Mouse (Mus musculus) lung, postnatal 25 days (tissue): ENCODE measurements at regions not wholly inside any gene's neighbourhood (a gene's known extent, or its start where the extent isn't known, plus 50 kb on each side); places are given as distances from the start of the nearest gene placed in this dataset.
"Not testable (repeated sequence)": the region's sequence is repeated elsewhere in the genome, so short reads cannot be mapped to it uniquely, and the experiment has no call there.

Source experiments
- DNase-seq: peaks from one replicate; pipeline ENCODE4 v3.0.0; 2022; ENCODE audit warnings: low spot score

DNA sequence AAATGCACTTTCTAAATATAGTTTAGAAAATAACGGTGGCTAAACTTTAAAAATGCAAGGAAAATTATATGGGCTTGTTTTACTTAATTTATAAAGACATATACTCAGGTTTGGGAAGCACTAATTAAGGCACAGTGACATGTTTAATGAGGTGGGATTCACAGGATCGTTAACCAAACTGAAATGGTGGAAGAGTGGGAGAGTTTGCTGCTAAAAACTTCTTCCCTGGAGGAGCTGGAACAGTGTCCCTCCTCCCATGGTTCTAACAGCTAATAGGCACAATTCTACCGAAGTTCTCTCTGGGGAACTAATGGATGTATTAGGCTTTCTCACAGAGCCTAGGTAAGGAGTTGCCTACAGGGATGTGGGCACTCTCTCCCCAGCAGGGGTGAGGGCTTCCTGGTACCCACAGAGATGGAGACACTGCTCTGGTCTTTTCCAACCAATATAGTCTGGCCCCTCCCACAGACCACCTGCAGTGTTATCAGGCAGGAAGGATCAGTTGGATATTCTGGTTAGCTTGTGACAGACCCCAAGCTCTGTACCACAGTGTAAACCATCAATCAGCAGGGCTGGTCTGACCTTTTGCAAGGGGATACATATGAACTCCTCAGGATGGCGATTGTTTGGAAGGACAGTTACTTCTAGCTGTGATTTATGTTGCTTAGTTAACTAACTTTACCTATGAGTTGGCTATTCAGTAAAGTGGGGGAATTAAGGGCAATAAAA, 309.0 kb upstream of the Zic4 start:
- DNase-seq: no peak

- no peak for DNase-seq
Observed at GRCm38 (mm10) chr9:91059460-91059859, 302.8 kb upstream of the Zic4 start.

- no peak for DNase-seq
Observed at GRCm38 (mm10) chr9:91069496-91069895, 292.7 kb upstream of the Zic4 start.

- DNase-seq: no peak
Observed at GRCm38 (mm10) chr9:91073366-91074174, 288.6 kb upstream of the Zic4 start.

GRCm38 (mm10) chr9:91074175-91074480, 288.1 kb upstream of the Zic4 start:
- no peak for DNase-seq

DNA sequence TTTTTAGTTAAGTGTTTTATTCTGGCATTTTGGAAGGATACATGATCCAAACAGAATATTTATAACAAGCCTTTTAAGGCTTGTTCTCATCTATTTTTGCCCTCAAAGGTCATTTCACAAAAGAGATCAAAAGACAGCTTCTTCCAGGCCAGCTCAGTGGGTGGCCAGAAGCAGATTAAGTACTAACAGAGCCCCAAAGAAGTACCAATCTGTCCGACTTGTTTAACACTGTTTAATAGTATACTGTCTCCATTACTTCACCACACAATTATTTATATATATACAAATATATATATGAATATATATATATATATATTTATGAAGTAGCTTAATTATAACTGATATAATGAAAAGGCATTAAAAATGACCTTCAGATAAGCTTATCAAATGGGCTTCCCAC, 284.7 kb upstream of the Zic4 start:
- DNase-seq: no peak

DNA sequence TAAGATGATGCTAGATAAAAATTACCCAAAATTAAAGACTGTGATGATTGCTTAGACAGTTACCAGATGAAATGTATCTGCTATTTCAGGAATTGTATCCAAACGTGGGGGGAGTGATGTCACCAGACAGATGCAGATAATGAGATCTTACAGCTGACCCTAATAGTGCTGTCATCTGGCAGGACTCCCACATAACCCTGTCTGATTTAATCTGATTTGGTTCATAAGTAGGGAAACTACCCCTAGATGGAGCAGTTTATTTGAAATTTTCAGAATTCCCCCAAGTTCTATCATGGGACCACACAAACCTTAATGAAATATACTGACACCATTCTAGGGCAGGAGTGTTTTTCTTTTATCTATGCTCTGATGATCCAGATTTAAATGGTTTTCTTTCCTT, 278.4 kb upstream of the Zic4 start:
- DNase-seq: no peak

GRCm38 (mm10) chr9:91085923-91086322, 276.3 kb upstream of the Zic4 start:
- no peak for DNase-seq

DNA sequence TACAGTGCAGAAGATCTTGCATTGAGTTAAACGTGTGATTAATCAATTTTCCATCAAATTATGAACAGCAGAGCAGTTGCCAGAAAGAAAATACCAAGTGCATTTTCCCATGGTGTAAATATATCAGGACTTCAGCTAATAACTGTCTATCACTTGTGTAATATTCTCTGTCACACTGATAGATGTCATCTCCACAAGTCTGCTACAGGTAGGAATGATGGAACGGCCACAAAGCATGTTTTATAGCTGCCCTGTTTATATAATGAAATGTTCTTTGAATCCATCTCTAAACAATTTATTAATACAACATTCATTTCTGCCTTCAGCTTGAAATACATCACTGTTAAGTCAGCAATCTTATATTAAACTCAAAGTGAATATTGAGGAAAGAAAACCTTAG, 272.9 kb upstream of the Zic4 start:
- DNase-seq: no peak

DNA sequence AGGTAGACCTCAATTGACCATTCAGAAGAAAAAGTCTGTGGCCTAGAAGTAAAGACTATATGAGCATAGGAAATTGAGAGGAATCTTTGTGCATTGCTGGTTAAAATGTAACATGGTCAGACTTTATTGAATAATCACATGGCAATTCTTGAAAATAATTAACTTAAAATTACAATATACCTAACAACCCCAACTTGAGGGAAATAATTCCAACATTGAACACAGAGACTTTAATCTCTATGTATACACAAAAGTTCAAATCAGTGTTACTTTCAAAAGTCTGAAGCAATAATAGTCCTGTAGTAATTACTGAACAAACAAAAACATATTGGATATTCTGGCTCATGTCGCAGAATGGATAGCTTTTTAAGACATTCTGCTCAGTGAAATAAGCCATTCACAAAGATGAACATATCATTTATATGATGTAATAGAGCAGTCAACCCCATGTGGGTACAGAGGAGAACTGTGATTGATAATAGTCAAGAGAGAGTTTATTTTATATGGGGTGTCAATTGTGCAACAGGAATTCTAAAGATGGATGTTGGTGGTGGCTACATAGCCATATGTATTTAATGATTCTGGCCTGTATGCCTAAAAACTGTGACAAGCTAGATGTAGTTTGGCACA, 270.7 kb upstream of the Zic4 start:
- no peak for DNase-seq

DNA sequence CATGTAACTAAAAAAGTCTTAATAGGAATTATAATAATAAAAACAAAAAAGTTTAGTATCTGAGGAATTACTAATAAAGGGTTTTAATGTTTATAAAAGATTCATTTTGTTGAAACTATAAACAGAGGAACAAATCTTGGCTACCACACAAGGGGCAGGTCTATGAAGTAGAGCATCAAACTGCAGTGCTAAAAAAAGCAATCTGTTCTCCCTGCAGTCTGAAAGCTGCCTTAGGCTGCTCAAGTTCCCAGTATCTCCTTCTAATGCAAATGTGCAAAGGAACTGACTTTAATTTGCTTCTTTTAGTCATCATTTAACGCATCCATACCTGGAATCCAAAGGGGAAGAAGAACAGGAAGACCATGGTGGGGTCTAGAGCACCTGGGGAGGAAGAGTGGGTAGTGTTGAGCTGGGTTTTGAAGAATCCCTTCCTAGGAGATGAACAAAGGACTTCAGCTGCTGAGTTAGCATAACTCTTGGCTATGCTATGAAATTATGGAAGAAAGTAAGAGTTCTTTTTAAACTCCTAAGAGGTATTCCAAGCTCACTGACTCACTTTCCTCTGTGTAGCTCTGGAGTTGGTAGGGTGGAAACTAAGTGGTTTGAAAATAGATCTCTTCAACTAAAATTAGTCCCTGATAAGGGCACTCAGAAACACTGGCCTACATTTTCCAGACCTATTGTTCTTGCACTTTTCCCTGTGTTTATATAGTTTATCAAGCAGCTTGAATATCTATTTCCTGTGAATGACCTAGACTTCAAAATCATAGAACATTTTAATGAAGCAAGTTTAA, 260.4 kb upstream of the Zic4 start:
- DNase-seq: no peak

DNA sequence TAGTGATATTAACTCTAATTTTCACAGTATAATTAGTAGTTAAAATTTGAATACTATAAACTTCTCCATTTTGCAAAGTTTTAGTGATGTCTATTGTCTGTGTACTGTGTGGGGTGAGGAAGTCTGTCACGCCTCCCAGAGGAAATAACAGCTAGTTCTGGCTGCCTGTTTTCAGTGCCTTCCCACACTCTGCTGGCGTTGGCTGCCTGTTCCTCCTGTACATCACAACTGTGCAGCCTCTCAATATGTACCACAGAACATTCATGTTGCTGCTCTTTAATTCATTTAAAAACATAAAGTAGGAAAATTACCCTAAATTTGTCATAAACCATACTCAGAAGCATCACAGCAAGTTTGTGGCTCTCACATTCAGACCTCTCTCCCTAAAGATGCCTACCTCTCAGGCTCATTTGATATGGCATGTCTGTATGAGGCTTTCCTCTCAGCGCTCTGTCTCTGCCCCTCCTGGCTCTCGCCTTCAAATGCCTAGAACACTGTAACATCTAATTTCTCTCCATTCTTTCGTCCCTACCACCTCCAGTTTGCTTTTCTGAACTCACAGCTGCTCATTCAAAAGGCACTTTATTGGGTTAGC, 239.7 kb upstream of the Zic4 start:
- DNase-seq: no peak

DNA sequence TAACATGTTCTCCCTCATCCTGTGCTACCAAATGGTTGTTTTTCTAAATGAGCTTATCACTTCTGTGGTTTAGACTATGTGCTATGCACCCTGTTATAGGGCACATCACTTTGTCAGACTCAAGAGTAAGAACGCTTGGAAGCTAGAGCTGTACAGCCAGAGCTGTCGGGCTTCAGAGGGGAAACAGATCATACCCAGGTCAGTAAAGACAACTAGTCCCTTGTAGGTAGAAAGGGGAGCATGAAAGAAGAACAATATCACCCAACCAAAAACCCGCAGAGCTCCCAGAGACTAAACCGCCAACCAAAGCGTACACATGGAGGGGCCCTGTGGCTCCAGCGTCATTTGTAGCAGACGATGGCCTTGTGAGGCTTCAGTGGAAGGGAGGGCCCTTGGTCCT, 239.0 kb upstream of the Zic4 start:
- DNase-seq: no peak

DNA sequence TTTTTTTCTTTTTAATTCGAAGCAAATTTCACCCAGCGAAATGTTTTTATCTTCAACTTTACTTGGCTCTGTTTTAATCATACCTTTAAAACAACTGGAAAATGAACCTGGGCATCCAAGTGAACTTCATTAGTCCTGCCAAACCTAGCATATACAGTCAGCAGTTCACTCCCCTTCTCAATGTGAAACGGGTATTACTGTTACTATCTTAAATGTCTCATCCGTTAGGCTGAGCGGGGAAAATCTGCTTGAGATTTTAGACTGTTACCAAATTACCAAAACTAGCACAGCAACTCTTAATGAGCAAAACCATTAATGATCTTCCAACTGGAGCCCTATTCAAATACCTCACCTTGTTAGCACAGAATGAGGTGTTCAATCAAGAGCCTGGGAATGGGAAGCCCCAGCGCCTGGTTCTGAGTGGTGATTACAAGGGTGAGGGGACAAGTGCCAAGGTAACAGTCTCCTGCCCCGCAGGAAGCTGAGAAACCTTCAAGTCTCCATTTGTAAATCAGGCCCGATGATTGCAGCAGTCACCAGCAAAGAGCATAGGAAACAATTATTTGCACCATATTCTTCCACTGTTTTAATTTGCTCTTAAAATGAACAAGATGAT, 235.5 kb upstream of the Zic4 start:
- no peak for DNase-seq

DNA sequence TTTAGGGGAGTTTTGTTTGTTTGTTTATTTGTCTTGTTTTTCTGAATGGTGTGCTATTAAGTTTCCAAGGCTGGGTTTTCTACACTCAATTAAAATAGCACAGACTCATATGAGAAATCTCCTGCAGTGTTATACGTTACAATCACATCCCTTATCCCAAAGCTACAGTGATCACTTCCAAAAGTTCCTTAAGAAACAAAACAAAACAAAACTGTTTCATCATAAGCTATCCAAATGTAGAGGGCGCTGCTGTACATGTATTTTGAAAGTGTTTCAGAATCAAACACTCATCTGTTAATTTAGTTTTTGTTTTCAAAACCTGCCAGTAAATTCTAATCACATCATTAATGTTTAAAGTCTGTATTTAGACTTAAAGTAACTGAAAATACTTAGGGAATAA, 233.7 kb upstream of the Zic4 start:
- not testable (repeated sequence) for DNase-seq

DNA sequence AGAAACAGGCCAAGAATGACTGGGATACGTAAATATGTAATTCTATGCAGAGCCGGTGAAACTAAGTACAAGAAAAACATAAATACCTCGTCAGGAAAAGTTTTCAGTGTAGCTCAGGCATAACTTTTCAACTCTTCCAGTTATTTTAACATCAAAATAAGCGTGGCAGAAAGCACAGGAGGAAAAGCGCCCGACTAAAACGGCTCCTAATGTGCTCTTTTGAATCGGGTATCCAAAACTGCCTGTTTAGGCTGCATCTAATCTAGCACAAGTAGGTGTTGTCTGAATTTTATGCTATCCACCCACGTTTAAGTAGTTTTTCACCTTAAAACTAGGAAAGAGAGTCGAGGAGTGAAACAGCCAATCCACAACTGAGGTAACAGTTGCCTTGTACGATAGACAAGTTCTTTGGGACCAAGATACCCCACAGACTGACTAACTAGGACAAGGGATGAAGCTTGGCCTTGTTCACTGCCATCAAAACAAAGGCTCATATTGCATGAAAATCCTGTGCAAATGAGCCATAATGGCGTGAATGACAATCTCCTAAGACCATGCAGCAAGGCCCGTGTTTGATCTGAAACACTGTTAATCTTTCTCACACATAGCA, 232.0 kb upstream of the Zic4 start:
- no peak for DNase-seq

- DNase-seq: no peak
Observed at GRCm38 (mm10) chr9:91131415-91132255, 230.6 kb upstream of the Zic4 start.

DNA sequence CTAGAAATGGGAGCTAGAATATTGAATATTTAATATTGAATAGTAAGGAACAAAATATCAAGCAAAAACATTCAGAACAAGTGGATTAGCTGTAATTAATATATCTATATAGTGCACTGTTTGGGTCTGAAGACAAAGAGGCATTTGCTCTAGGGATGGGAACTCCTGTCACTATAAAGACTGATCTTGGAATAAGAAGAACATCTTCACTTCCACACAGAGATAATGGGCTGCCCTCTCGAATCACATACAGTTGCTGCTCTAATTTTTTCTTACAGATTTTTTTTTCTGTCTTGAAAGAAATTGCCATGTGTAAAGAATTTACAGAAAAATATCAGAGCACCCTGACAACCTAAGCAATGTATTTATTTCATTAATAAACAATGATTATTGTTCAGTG, 229.7 kb upstream of the Zic4 start:
- DNase-seq: no peak

DNA sequence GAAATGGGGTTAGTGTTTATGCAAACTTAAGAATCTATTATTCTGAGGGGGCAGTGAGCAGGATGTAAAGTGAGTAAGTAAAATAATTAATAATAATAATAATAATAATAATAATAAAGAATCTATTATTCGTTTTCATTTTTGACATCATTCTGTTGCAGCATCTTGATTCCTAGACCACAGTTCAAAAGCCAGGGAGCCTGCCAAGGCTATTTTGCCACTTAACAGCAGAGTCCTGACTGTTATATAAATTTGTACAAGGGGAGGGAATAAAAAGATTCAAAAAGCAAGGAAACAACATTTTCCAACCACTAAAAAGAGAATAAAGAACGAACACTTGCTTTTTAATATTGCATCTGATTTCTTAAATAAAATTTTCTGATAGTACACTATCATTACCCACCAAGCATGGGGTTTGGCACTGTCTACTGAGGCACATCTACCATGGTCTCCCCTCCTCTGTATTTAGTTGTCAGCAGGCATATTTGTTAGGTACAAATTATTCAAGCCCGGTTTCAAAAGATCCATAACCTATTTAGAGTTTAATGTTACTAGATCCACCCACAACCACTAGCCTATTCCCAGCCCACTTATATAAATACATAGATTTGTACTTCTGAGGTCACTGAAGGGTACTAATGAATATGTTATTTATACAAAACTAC, 228.8 kb upstream of the Zic4 start:
- DNase-seq: no peak

GRCm38 (mm10) chr9:91134325-91134724, 227.9 kb upstream of the Zic4 start:
- no peak for DNase-seq
